Mouse (Mus musculus) megakaryocyte, embryonic 14.5 days (primary cell): ENCODE data around the gene Ly6g5b.

Experiments
- FLI1 ChIP-seq: IDR thresholded peaks from 2 replicates; pipeline ENCODE4 v1.6.1; 2012; ENCODE audit warnings: low read length, inconsistent platforms, mixed read lengths
- GATA1 ChIP-seq: IDR thresholded peaks from 3 replicates; pipeline ENCODE4 v1.6.1; 2012; ENCODE audit warnings: mixed read lengths, low read length, inconsistent platforms, borderline replicate concordance

GRCm38 (mm10) chr17:35126206-35126611, 11.0 kb upstream of the Ly6g5b start, which contains the start of gene D17H6S53E:
- TF ChIP-seq FLI1 (no peak; the same call in 1 of the 2 replicates), GATA1 (no peak)
